Mouse (Mus musculus): Measurements from ENCODE around the gene Cnr2.

Gene Cnr2

GRCm38 (mm10) chr4:135963457-135964193 is 68.4 kb downstream of the Cnr2 start, which contains the start of gene Gale:
Gene Gale, plus strand, starts transcription at chr4:135963727.
- Histone ChIP-seq H3K9me3 (ENCODE audit: low read length) (no peaks in the 10 kb centered on the region), H3K4me3 (replicated peaks; ENCODE audit: low read length) (peak within 1 kb of the TSS; percentile 93), H3K27me3 (ENCODE audit: insufficient read depth, low read length) (peaks cover 9% of the 10 kb centered on the region), H3K36me3 (ENCODE audit: insufficient read depth, low read length) (peaks cover 37% of the 10 kb centered on the region), H3K4me1 (replicated peaks; ENCODE audit: low read depth, low read length) (peaks cover 62% of the 10 kb centered on the region)
- TF ChIP-seq NANOG (IDR thresholded peaks at IDR 0.05; ENCODE audit: borderline replicate concordance, low read length) (no peak), POU5F1 (IDR thresholded peaks at IDR 0.05; ENCODE audit: borderline replicate concordance, low read length) (no peak)

DNA sequence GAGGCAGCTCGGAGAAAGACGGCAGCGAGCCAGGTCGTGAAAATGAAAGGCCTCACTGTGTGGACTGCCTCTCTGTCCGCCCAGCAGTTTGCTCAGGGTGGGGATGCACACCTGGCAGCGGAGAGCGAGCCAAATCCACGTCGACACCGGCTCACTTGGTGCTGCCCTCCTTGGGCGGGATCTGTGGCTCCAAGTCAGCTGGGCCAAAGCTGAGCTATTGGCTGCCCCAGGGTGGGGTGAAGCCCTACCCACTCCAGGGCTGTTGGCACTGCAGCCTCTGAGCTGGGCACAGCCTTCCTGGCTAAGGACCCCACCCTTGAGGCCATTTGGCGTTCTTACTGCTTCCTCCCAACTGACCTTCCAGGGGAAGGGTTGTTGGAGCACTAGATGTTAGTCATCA is 69.2 kb downstream of the Cnr2 start:
- H3K4me3 ChIP-seq (replicated peaks; ENCODE audit: low read length): peak overlapping the region; percentile 93
- no peaks in the 10 kb centered on the region for H3K9me3 ChIP-seq (ENCODE audit: low read length)
- no peak for TF ChIP-seq NANOG (IDR thresholded peaks at IDR 0.05; ENCODE audit: borderline replicate concordance, low read length)
- TF ChIP-seq POU5F1 (IDR thresholded peaks at IDR 0.05; ENCODE audit: borderline replicate concordance, low read length): no peak
- TF ChIP-seq CTCF (conservative IDR thresholded peaks at IDR 0.05; ENCODE audit: low read length): no peak
- peaks cover 66% of the 10 kb centered on the region for H3K4me1 ChIP-seq (replicated peaks; ENCODE audit: low read depth, low read length)
- H3K27me3 ChIP-seq (ENCODE audit: insufficient read depth, low read length): peaks cover 9% of the 10 kb centered on the region
- H3K36me3 ChIP-seq (ENCODE audit: insufficient read depth, low read length): peaks cover 45% of the 10 kb centered on the region

DNA sequence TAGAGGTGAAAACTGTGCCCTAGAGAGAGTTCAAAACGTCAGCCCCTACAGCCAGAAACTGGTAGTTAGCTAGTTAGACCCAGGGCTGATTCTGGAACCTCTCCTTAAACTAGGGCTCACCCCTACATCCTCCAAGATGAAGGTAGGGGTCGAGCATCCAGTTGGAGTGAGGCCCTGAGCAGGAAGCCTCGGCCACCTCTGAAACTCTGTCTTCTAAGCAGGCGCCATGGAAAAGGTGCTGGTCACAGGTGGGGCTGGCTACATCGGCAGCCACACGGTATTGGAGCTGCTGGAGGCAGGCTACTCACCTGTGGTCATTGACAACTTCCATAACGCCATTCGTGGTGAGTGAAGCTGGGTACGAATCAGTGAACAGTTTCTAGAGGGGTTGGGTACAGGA is 69.9 kb downstream of the Cnr2 start:
- Histone ChIP-seq H3K27me3 (ENCODE audit: insufficient read depth, low read length) (peaks cover 9% of the 10 kb centered on the region), H3K4me3 (replicated peaks; ENCODE audit: low read length) (no peak overlapping the region), H3K36me3 (ENCODE audit: insufficient read depth, low read length) (peaks cover 51% of the 10 kb centered on the region), H3K4me1 (replicated peaks; ENCODE audit: low read depth, low read length) (peaks cover 71% of the 10 kb centered on the region), H3K9me3 (ENCODE audit: low read length) (no peaks in the 10 kb centered on the region)
- TF ChIP-seq CTCF (conservative IDR thresholded peaks at IDR 0.05; ENCODE audit: low read length): no peak
- no peak for TF ChIP-seq NANOG (IDR thresholded peaks at IDR 0.05; ENCODE audit: borderline replicate concordance, low read length)
- TF ChIP-seq POU5F1 (IDR thresholded peaks at IDR 0.05; ENCODE audit: borderline replicate concordance, low read length): no peak

GRCm38 (mm10) chr4:135966283-135966682 is 71.1 kb downstream of the Cnr2 start:
- H3K36me3 ChIP-seq (ENCODE audit: insufficient read depth, low read length): peaks cover 56% of the 10 kb centered on the region
- no peak overlapping the region for H3K4me3 ChIP-seq (replicated peaks; ENCODE audit: low read length)
- no peak for TF ChIP-seq CTCF (conservative IDR thresholded peaks at IDR 0.05; ENCODE audit: low read length)
- no peak for TF ChIP-seq NANOG (IDR thresholded peaks at IDR 0.05; ENCODE audit: borderline replicate concordance, low read length)
- TF ChIP-seq POU5F1 (IDR thresholded peaks at IDR 0.05; ENCODE audit: borderline replicate concordance, low read length): no peak
- peaks cover 9% of the 10 kb centered on the region for H3K27me3 ChIP-seq (ENCODE audit: insufficient read depth, low read length)
- H3K4me1 ChIP-seq (replicated peaks; ENCODE audit: low read depth, low read length): peaks cover 74% of the 10 kb centered on the region
- no peaks in the 10 kb centered on the region for H3K9me3 ChIP-seq (ENCODE audit: low read length)

DNA sequence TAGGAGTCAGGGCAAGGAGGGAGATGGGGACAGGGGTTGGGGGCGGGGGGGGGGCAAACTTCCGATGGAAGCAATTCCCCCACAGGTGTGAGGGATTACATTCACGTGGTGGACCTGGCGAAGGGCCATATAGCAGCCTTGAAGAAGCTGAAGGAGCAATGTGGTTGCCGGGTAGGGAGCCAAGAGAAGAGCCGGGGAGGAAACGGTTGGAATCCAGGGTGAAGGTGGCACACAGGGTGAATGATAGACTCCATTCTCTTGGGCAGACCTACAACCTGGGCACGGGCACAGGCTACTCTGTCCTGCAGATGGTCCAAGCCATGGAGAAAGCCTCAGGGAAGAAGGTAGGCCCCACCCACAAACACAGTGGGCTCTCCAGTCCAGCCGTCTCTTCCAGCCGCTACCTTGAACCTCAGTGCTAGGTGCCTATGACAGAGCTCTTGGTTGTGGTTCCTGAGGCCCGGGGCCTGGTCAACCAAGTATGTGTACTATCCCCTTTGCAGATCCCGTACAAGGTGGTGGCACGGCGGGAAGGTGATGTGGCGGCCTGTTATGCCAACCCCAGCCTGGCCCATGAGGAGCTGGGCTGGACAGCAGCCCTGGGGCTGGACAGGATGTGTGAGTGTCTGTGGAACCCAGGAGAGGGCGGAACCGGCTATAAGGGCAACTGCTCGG is 72.0 kb downstream of the Cnr2 start:
- peaks cover 9% of the 10 kb centered on the region for H3K27me3 ChIP-seq (ENCODE audit: insufficient read depth, low read length)
- 0 out of 2 replicates have a peak overlapping the region, but pooled peaks have one; percentile 3 for H3K4me3 ChIP-seq (replicated peaks; ENCODE audit: low read length)
- no peaks in the 10 kb centered on the region for H3K9me3 ChIP-seq (ENCODE audit: low read length)
- peaks cover 77% of the 10 kb centered on the region for H3K4me1 ChIP-seq (replicated peaks; ENCODE audit: low read depth, low read length)
- TF ChIP-seq CTCF (conservative IDR thresholded peaks at IDR 0.05; ENCODE audit: low read length) (no peak), NANOG (IDR thresholded peaks at IDR 0.05; ENCODE audit: borderline replicate concordance, low read length) (no peak), POU5F1 (IDR thresholded peaks at IDR 0.05; ENCODE audit: borderline replicate concordance, low read length) (no peak)
- peaks cover 50% of the 10 kb centered on the region for H3K36me3 ChIP-seq (ENCODE audit: insufficient read depth, low read length)

DNA sequence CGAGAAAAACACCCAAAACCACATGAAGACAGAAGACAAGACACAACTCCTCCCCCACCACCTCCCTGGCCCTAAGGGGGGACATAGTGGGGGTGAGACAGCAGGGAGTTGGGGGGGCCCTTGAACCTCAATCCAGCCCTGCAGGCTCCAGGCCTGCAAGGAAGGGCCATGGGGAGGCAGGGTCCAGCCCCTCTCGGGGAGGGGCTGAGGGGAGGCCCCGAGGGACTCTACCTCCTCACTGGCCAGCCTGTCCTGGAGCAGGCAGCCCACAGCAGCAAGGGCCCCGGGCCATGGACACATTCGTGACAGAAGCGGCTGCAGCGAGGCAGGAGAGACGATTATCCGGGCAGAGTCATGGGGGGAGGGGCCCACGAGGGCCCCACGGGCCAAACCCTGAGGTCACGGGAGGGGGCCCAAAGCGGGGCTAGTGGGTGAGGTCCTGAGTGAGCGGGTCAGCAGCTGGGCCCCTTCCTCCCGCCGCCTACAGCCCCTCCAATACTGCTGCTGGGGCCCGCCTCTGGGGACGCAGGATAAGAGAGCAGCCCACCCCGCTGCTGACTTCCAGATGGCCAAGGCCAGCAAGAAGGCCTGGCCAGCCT is 73.2 kb downstream of the Cnr2 start:
- H3K9me3 ChIP-seq (ENCODE audit: low read length): no peaks in the 10 kb centered on the region
- peak overlapping the region; percentile 39; the same call in 1 of the 2 replicates for H3K4me3 ChIP-seq (replicated peaks; ENCODE audit: low read length)
- peaks cover 50% of the 10 kb centered on the region for H3K36me3 ChIP-seq (ENCODE audit: insufficient read depth, low read length)
- peaks cover 78% of the 10 kb centered on the region for H3K4me1 ChIP-seq (replicated peaks; ENCODE audit: low read depth, low read length)
- TF ChIP-seq NANOG (IDR thresholded peaks at IDR 0.05; ENCODE audit: borderline replicate concordance, low read length) (no peak), CTCF (conservative IDR thresholded peaks at IDR 0.05; ENCODE audit: low read length) (no peak), POU5F1 (IDR thresholded peaks at IDR 0.05; ENCODE audit: borderline replicate concordance, low read length) (no peak)
- H3K27me3 ChIP-seq (ENCODE audit: insufficient read depth, low read length): peaks cover 9% of the 10 kb centered on the region

DNA sequence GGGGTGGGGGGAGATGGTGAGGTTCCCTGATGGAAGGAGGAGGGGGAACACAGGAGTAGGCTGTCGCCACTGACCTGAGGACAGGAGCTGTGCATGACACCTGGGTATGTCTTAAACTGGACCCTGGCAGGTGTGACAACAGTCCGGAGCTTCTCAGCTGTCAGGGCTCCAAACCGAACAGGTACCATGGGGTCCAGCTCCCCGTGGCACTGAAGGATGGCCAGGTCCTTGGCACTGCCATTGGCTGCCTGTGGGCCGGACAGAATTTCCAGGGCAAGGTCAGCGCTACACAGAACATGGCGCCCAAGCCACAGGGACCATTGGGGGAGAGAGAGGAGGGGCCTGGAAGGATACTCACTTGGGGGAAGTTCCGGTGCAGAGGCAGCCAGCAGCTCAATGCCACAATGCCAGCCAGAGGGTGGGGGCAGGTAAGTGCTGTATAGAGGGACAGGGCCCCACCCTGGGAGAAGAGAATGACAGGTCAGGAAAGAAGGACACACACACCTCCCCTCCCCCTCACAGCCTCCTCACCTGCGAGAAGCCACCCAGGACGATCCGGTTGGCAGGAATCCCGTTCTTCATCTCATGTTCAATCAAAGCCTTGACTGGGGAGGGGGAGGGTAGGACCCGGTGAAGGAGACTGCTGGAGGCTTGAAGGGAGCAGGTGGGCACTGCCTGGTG is 74.0 kb downstream of the Cnr2 start:
- peaks cover 76% of the 10 kb centered on the region for H3K4me1 ChIP-seq (replicated peaks; ENCODE audit: low read depth, low read length)
- H3K27me3 ChIP-seq (ENCODE audit: insufficient read depth, low read length): peaks cover 5% of the 10 kb centered on the region
- H3K36me3 ChIP-seq (ENCODE audit: insufficient read depth, low read length): peaks cover 50% of the 10 kb centered on the region
- no peak overlapping the region for H3K4me3 ChIP-seq (replicated peaks; ENCODE audit: low read length)
- TF ChIP-seq POU5F1 (IDR thresholded peaks at IDR 0.05; ENCODE audit: borderline replicate concordance, low read length) (no peak), CTCF (conservative IDR thresholded peaks at IDR 0.05; ENCODE audit: low read length) (no peak), NANOG (IDR thresholded peaks at IDR 0.05; ENCODE audit: borderline replicate concordance, low read length) (no peak)
- H3K9me3 ChIP-seq (ENCODE audit: low read length): no peaks in the 10 kb centered on the region

Data from E14TG2a.4 (cell line).